In genomic region chr5:111724713-111725112, GRCm38 (mm10) we compare ENCODE assay signal across 9 mouse cellular contexts. TPM values are rescaled to one million over a fixed set of nuclear protein-coding genes. Genes with fewer than 3 reads are reported as not detected.
A peak's percentile ranks its signal among the peaks of the same experiment; 100 is the strongest.
DNase-seq lines count a peak whose midpoint lies in the region; ATAC-seq lines count a peak whose summit lies in the region.
"Had no signal": no experiment of that assay in that cellular context is flagged by ENCODE, and none has a peak within 500 bp of the region (broad histone marks: within the 10 kb centered on the region; RNA-seq: fewer than 3 reads in every experiment).

No protein-coding gene starts in this region.

- peaks cover 10% of the 10 kb centered on the region; the same call in 1 of the 2 replicates for H3K4me1 ChIP-seq in embryonic facial prominence, embryonic 12.5 days
- H3K4me1 ChIP-seq in hindbrain, embryonic 16.5 days (ENCODE audit: control insufficient read depth, insufficient read depth, low read depth, low read length), result peaks cover 18% of the 10 kb centered on the region

- H3K27ac ChIP-seq in embryonic facial prominence, embryonic 12.5 days, result no peak overlapping the region
- peak overlapping the region; percentile 80 for H3K27ac ChIP-seq in hindbrain, embryonic 16.5 days (ENCODE audit: low read depth, low read length)

- peak; percentile 36 to 63 for DNase-seq in layer of hippocampus, adult 18-20 months (ENCODE audit: low spot score in 2 of 2)
- no peak for DNase-seq in layer of hippocampus, postnatal 25 days (ENCODE audit: extremely low spot score in 1 of 2, low spot score in 1 of 2)
- DNase-seq in right cerebral cortex, postnatal 10 days (ENCODE audit: low spot score in 2 of 2), result peak; percentile 72 to 87
- DNase-seq in thymus, adult 18-20 months, result no peak
- no peak for DNase-seq in ovary, postnatal 36 days (ENCODE audit: low spot score)

- no peaks in the 10 kb centered on the region for H3K36me3 ChIP-seq in embryonic facial prominence, embryonic 12.5 days
- no peaks in the 10 kb centered on the region for H3K36me3 ChIP-seq in hindbrain, embryonic 16.5 days (ENCODE audit: control insufficient read depth, insufficient read depth, low read length)

- H3K27me3 ChIP-seq in embryonic facial prominence, embryonic 12.5 days, result no peaks in the 10 kb centered on the region
- H3K27me3 ChIP-seq in hindbrain, embryonic 16.5 days (replicated peaks; ENCODE audit: control insufficient read depth, insufficient read depth, low read length), result no peaks in the 10 kb centered on the region

- ATAC-seq in embryonic facial prominence, embryonic 12.5 days (ENCODE audit: insufficient number of reproducible peaks, insufficient read depth, low FRiP score, low TSS enrichment), result peak; percentile 53; the same call in 1 of the 2 replicates
- peak; percentile 89 for ATAC-seq in hindbrain, embryonic 16.5 days
- ATAC-seq in megakaryocyte-erythroid progenitor cell, adult 5-6 weeks (replicated peaks; ENCODE audit: low FRiP score, low TSS enrichment, poor library complexity, severe bottlenecking), result no peak

- H3K9ac ChIP-seq in embryonic facial prominence, embryonic 12.5 days, result no peak overlapping the region
- H3K9ac ChIP-seq in hindbrain, embryonic 16.5 days (ENCODE audit: low read depth, low read length), result peak overlapping the region; percentile 39; the same call in 1 of the 2 replicates

- no peaks in the 10 kb centered on the region for H3K9me3 ChIP-seq in embryonic facial prominence, embryonic 12.5 days
- H3K9me3 ChIP-seq in hindbrain, embryonic 16.5 days (ENCODE audit: control insufficient read depth, low read length), result no peaks in the 10 kb centered on the region

- 64% methylated on average over 10 of the region's 10 CpGs for WGBS in embryonic facial prominence, embryonic 12.5 days
- WGBS in hindbrain, embryonic 16.5 days, result 8% methylated on average over 10 of the region's 10 CpGs

- no peak overlapping the region for H3K4me3 ChIP-seq in embryonic facial prominence, embryonic 12.5 days
- H3K4me3 ChIP-seq in hindbrain, embryonic 16.5 days (ENCODE audit: low read length), result no peak overlapping the region

- H3K4me2 ChIP-seq in embryonic facial prominence, embryonic 12.5 days (replicated peaks), result no peak overlapping the region
- H3K4me2 ChIP-seq in hindbrain, embryonic 16.5 days (ENCODE audit: low read length), result peak overlapping the region; percentile 42

RNA-seq across cellular contexts. Expression of gene Gm26897, which starts 9.0 kb away (rescaled TPM):
- total RNA-seq in layer of hippocampus, adult 18-20 months (2021), result not detected
- total RNA-seq in layer of hippocampus, postnatal 25 days (2021), result not detected
- not detected in 2 replicates for polyA plus RNA-seq in embryonic facial prominence, embryonic 12.5 days (2016; fragmentation: Nextera tagmentation; extraction: Ambion mirVana)
- polyA plus RNA-seq in hindbrain, embryonic 16.5 days (2015; fragmentation: Nextera tagmentation; extraction: Ambion mirVana), result not detected in 2 replicates
- total RNA-seq in megakaryocyte-erythroid progenitor cell, adult 5-6 weeks (2014; fragmentation: Nextera tagmentation), result not detected in 2 replicates
- total RNA-seq in megakaryocyte-erythroid progenitor cell, adult 5-6 weeks (2017), result not detected in 2 replicates
- polyA plus RNA-seq: large intestine, adult 2 months had no signal

Comparison
In these comparisons a context has a peak if more than half of its experiments do, and no peak if none do; other contexts are left out.
1. DNase-seq: peak in layer of hippocampus, adult 18-20 months (2 of 2) and right cerebral cortex, postnatal 10 days (2 of 2); none in layer of hippocampus, postnatal 25 days (0 of 2), thymus, adult 18-20 months (0 of 2) and ovary, postnatal 36 days (single experiment).